Mouse (Mus musculus) 3134 (cell line): ENCODE measurements at regions not wholly inside any gene's neighbourhood (a gene's known extent, or its start where the extent isn't known, plus 50 kb on each side); places are given as distances from the start of the nearest gene placed in this dataset.

Source experiments
- DNase-seq: peaks from one replicate; pipeline ENCODE4 v3.0.0-alpha.2; 2011; ENCODE audit warnings: low spot score; ENCODE audit not compliant: insufficient read length; ENCODE audit errors: extremely low read depth

GRCm38 (mm10) chr11:63465941-63466340 is 337.2 kb downstream of the Pmp22 start:
- no peak for DNase-seq

DNA sequence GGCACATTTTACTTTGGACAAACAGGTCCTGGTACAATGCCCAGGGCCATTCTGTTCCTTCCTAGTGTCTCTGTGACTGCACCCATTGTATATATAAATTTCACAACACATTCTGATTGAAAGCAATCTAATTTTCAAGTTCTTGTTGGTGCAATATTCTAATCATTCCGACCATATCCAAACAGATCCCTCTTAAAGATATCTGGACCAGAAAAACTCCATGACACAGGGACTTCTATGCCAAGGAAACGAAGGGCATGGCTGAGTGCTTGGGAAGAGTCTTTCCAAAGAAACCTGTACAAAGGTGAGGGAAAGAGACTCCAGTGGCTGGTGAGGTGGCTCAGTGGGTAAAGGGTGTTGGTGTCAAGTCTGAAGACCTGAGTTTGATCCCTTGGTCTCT is 337.8 kb downstream of the Pmp22 start:
- no peak for DNase-seq

DNA sequence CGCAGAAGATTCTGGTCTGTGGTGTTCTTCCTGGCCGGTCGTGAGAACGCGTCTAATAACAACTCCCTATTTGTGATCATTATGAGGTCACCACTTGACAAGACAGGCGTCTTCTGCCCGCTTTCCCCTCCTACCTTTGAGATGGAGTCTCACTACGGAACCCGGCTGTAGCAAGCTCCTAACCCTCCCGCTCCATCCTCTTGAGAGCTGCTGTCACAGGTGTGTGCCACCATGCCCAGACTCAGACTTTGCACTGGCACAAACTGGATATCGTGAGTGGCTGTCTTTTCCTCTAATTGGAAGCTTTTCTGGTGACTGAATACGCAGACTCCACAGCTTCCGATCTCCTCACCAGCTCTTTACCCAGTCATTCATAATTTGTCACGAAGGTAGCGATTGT is 346.0 kb downstream of the Pmp22 start:
- DNase-seq = no peak

GRCm38 (mm10) chr11:63481676-63482310 is 353.0 kb downstream of the Pmp22 start:
- DNase-seq = no peak

DNA sequence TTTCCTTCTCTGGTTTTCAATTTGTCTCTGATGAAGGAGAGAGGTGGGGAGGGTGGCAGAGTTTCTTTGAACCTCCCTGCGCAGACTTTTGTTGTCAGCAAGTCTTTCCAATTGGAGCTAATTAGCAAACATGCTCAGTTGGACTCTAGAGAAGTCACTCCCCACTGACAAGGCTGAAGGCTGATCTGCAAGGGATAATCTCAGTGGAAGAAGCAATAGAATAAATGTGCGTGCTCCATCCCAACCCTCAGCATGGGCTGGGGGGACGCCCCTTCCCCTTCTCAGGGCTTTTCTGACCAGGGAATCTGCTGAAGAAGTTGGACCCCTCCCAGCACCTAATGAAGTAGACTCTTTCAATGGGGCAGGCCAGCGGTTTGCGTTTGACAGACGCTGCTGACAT is 353.8 kb downstream of the Pmp22 start:
- DNase-seq = no peak

DNA sequence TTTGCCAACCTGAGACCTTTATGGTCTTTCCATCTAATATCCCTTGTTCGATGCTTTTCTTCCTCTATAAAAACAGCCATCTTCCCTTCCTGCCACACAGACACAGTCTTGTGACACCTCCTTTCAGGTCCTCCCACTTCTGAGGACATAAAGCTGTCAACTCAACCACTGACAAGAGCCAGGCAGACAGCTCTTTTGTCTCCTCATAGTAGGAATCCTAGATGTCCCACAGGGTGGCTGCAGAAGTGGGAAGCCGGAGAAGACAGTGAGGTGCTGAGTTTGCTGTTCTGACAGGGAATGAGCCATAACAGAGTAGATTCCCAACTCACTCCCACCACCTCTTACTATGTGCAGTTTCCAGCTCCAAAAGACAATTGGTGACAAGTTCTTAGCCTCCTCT is 358.4 kb downstream of the Pmp22 start:
- DNase-seq = no peak

GRCm38 (mm10) chr11:63502181-63502580 is 373.4 kb downstream of the Pmp22 start:
- DNase-seq = no peak

GRCm38 (mm10) chr11:63507387-63507786 is 378.6 kb downstream of the Pmp22 start:
- no peak for DNase-seq

- no peak for DNase-seq
These were observed 379.9 kb downstream of the Pmp22 start for GRCm38 (mm10) chr11:63508727-63509126.

GRCm38 (mm10) chr11:63510611-63511010 is 381.8 kb downstream of the Pmp22 start:
- no peak for DNase-seq

GRCm38 (mm10) chr11:63514615-63515014 is 385.8 kb downstream of the Pmp22 start:
- no peak for DNase-seq

DNA sequence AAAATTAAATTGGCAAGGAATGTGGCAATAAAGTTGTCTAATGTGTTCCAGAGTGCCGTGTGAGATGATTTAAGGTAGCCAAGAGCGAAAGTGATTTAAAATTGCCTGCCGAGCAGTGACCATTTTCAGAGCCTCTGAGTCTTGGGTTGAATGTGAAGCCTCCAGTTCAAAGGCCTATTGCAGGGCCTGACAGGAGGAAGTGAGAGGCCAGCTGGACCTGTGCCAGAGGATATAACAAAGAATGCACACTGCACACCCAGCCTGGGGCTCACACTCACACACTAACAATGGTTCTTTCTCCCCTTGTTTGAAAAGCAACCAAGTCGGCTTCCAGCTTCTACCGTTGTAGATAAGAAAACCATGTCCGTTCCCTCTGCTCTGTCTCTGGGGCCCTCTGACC is 390.1 kb downstream of the Pmp22 start:
- no peak for DNase-seq

GRCm38 (mm10) chr11:63524254-63524653 is 395.5 kb downstream of the Pmp22 start:
- no peak for DNase-seq

- DNase-seq = no peak
These were observed 396.6 kb downstream of the Pmp22 start for GRCm38 (mm10) chr11:63525431-63525830.

GRCm38 (mm10) chr11:63525956-63526355 is 396.1 kb downstream of the Hs3st3b1 start:
- no peak for DNase-seq

DNA sequence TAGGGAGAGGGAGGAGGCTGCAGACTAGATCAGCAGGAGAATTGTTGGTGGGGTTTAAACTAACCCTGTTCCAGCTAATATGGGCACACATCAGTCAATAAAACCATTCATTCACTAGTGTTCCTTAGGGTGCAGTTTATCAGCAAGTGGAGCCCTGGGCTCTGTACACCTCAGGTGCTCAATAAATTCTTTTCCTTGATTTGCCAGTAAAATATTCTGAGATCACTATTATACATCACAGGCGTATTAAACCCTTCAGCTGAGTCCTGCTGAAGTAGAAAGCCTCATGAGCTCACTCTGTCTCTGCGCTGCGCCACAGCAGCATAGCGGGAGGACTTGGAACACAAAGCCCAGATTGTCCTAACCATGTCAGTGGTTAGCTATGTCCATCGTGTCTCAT is 389.3 kb downstream of the Hs3st3b1 start:
- DNase-seq = no peak

DNA sequence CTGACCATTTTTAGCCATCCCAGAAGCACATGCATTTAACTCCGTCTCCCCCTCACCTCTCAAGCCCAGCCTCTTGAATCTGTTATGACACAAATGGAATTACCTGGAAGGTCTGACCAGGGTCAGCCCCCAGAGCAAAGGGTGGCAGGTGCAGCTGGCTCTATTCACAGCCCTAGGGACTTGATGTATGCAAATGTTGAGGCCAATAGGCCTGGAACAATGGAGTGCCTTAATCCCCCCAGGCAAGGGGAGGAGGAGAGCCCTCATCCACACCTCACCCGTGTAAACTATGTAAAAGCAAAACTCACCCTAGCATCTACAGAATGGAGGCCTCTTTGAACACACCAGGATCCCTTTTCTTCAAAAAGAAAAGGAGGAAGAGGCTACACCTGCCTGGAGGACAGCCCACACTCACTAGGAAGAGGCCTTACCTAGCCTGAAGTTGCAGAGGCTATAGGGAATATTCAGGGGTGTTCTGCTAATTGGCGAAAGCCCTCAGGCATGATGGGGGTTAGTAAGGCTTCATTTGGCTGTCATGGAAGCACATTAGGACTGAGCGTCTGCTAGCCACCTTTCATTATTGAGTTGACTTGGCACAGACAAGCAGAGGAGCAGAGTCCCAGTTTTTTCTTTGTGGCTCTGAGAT is 388.4 kb downstream of the Hs3st3b1 start:
- DNase-seq = no peak

DNA sequence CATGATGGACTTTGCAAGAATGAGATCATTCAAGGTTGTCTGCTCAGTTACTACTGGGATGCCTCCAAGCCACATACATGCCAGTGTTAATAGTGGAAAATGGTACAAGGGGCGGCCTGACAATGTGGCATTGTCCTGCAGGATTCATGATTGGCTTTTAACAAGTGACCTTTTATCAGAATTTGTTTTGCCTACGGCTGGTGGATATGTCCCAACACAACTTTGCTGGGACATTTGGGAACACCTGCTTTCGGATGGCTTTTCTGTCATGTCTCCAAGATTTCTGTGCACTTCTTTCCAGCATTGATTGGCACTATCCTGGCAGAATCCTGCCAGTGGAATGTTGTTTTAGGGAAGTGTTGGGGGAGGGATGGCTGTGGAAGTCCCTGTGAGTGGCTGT is 384.4 kb downstream of the Hs3st3b1 start:
- peak; percentile 8 for DNase-seq

DNA sequence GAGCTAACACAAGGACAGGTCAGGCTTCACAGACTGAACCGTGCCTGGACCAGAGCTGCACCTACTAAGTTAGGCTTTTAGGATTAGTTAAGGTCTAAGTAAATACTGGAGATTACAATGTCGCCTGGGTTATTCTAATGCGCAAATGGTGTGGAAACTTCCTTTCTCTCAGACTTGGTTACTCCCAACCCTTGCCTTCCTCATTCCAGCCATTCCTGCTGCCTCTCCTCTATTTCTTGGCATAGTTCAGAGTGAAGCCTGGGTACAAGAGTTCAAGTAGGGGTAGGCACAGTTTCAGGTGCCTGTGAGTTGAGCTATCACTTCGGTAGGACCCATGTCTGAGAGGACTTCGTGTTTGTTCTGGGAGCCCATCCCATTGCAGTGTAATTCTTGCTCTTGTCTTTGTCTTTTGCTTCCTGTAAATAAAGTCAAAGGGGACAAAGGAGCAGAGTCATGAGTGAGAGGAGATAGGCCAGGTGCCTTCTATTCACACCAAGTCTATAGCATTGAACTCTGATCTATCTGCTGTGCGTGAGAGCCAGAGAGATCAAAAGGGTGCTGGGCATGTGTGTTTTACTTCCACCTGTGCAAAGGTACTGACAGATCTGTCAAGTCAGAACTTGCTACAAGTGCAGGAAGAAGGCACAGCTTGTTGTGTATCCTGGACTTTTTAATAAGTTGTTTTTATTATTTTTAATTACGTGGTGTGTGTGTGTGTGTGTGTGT is 378.0 kb downstream of the Hs3st3b1 start:
- no peak for DNase-seq

GRCm38 (mm10) chr11:63545516-63545915 is 376.6 kb downstream of the Hs3st3b1 start:
- DNase-seq = no peak

DNA sequence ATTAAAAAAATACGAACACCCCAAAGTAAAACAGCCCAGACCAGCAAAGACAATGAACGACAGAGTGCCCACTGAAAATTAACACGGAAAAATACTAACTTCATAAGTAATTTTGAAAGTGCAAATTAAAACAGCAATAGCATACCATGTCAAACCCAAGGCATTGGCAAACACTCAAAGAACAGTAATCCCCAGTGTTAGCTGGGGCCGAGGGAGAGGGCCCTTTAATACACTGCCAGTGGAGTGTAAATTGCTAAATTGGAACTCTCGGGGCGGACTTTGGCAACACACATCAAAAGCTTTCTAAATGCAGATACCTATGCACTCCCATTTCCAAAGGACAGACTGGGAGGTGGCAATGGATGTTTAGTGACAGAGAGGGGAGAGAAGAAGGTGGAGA is 361.6 kb downstream of the Hs3st3b1 start:
- no peak for DNase-seq

DNA sequence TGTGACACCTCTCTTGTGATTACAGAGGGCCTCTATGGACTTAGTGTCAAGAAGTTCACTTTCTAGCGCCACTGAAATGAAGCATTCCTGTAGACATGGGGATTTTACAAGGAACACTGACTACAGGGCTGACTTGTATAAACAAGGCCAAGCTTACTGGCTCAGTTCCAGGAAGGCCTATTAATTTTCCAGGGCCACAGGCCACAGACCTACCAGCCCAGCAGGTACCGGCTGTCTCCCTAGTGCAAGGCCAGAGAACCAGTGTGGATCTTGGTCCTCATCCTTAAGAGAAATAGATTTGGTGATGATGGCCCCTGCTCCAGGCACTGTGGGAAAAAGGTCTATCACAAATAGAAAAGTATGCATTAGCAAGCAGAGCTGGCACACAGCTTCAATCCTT is 359.4 kb downstream of the Hs3st3b1 start:
- peak; percentile 9 for DNase-seq
